Mouse (Mus musculus): ENCODE data around the gene Crtc1. TPM values are rescaled to one million over a fixed set of nuclear protein-coding genes. Genes with fewer than 3 reads are reported as not detected.

Crtc1 gene
- polyA plus RNA-seq, 1 experiment: 15.1 TPM

- no peak for TF ChIP-seq CTCF (IDR thresholded peaks at IDR 0.05; ENCODE audit: extremely low read depth, insufficient read length, insufficient replicate concordance, low read depth, low read length)
- no peak for TF ChIP-seq POLR2A (IDR thresholded peaks at IDR 0.05; ENCODE audit: low read depth, low read length)
- 88% methylated on average over 4 of the region's 4 CpGs for WGBS
Measured at GRCm38 (mm10) chr8:70463306-70463705, 23.9 kb upstream of the Crtc1 start.

GRCm38 (mm10) chr8:70462516-70462813 lies 23.1 kb upstream of the Crtc1 start:
- Histone ChIP-seq H3K36me3 (ENCODE audit: control insufficient read depth, insufficient read depth, low read length) (no peaks in the 10 kb centered on the region; the same call in 1 of the 2 replicates), H3K27ac (ENCODE audit: insufficient read depth, low read depth, low read length) (no peak overlapping the region), H3K4me3 (ENCODE audit: low read depth, low read length) (no peak overlapping the region), H3K4me1 (ENCODE audit: control insufficient read depth, insufficient read depth, insufficient read length, low read length) (peaks cover 4% of the 10 kb centered on the region; the same call in 1 of the 2 replicates), H3K27me3 (ENCODE audit: control insufficient read depth, insufficient read depth, low read length) (no peaks in the 10 kb centered on the region)
- WGBS: 88% methylated on average over 8 of the region's 8 CpGs
- TF ChIP-seq CTCF (IDR thresholded peaks at IDR 0.05; ENCODE audit: extremely low read depth, insufficient read length, insufficient replicate concordance, low read depth, low read length) (no peak), POLR2A (IDR thresholded peaks at IDR 0.05; ENCODE audit: low read depth, low read length) (no peak)

More at GRCm38 (mm10) chr8:70463306-70463705, 23.9 kb upstream of the Crtc1 start:
- no peak overlapping the region for H3K27ac ChIP-seq (ENCODE audit: insufficient read depth, low read depth, low read length)
- no peaks in the 10 kb centered on the region; the same call in 1 of the 2 replicates for H3K36me3 ChIP-seq (ENCODE audit: control insufficient read depth, insufficient read depth, low read length)
- no peak overlapping the region for H3K4me3 ChIP-seq (ENCODE audit: low read depth, low read length)
- peaks cover 5% of the 10 kb centered on the region; the same call in 1 of the 2 replicates for H3K4me1 ChIP-seq (ENCODE audit: control insufficient read depth, insufficient read depth, insufficient read length, low read length)
- H3K27me3 ChIP-seq (ENCODE audit: control insufficient read depth, insufficient read depth, low read length): no peaks in the 10 kb centered on the region

GRCm38 (mm10) chr8:70461765-70462515 lies 22.6 kb upstream of the Crtc1 start:
- Histone ChIP-seq H3K27ac (ENCODE audit: insufficient read depth, low read depth, low read length) (no peak overlapping the region), H3K4me1 (ENCODE audit: control insufficient read depth, insufficient read depth, insufficient read length, low read length) (no peaks in the 10 kb centered on the region), H3K27me3 (ENCODE audit: control insufficient read depth, insufficient read depth, low read length) (no peaks in the 10 kb centered on the region), H3K4me3 (ENCODE audit: low read depth, low read length) (no peak overlapping the region), H3K36me3 (ENCODE audit: control insufficient read depth, insufficient read depth, low read length) (no peaks in the 10 kb centered on the region; the same call in 1 of the 2 replicates)
- WGBS: 90% methylated on average over 16 of the region's 16 CpGs
- TF ChIP-seq POLR2A (IDR thresholded peaks at IDR 0.05; ENCODE audit: low read depth, low read length): no peak
- no peak for TF ChIP-seq CTCF (IDR thresholded peaks at IDR 0.05; ENCODE audit: extremely low read depth, insufficient read length, insufficient replicate concordance, low read depth, low read length)

- Histone ChIP-seq H3K4me3 (ENCODE audit: low read depth, low read length) (no peak overlapping the region), H3K27me3 (ENCODE audit: control insufficient read depth, insufficient read depth, low read length) (no peaks in the 10 kb centered on the region), H3K36me3 (ENCODE audit: control insufficient read depth, insufficient read depth, low read length) (no peaks in the 10 kb centered on the region; the same call in 1 of the 2 replicates), H3K4me1 (ENCODE audit: control insufficient read depth, insufficient read depth, insufficient read length, low read length) (no peaks in the 10 kb centered on the region), H3K27ac (ENCODE audit: insufficient read depth, low read depth, low read length) (no peak overlapping the region)
- TF ChIP-seq CTCF (IDR thresholded peaks at IDR 0.05; ENCODE audit: extremely low read depth, insufficient read length, insufficient replicate concordance, low read depth, low read length) (no peak), POLR2A (IDR thresholded peaks at IDR 0.05; ENCODE audit: low read depth, low read length) (no peak)
- 83% methylated on average over 9 of the region's 9 CpGs for WGBS
Measured at GRCm38 (mm10) chr8:70460606-70461005, 21.2 kb upstream of the Crtc1 start.

- TF ChIP-seq POLR2A (IDR thresholded peaks at IDR 0.05; ENCODE audit: low read depth, low read length) (no peak), CTCF (IDR thresholded peaks at IDR 0.05; ENCODE audit: extremely low read depth, insufficient read length, insufficient replicate concordance, low read depth, low read length) (no peak)
- 97% methylated on average over 5 of the region's 5 CpGs for WGBS
Measured at GRCm38 (mm10) chr8:70460199-70460598, 20.8 kb upstream of the Crtc1 start.

GRCm38 (mm10) chr8:70459636-70460035 lies 20.3 kb upstream of the Crtc1 start:
- no peak overlapping the region for H3K27ac ChIP-seq (ENCODE audit: insufficient read depth, low read depth, low read length)
- no peaks in the 10 kb centered on the region for H3K36me3 ChIP-seq (ENCODE audit: control insufficient read depth, insufficient read depth, low read length)
- no peak for TF ChIP-seq POLR2A (IDR thresholded peaks at IDR 0.05; ENCODE audit: low read depth, low read length)
- no peak for TF ChIP-seq CTCF (IDR thresholded peaks at IDR 0.05; ENCODE audit: extremely low read depth, insufficient read length, insufficient replicate concordance, low read depth, low read length)
- H3K27me3 ChIP-seq (ENCODE audit: control insufficient read depth, insufficient read depth, low read length): no peaks in the 10 kb centered on the region
- H3K4me3 ChIP-seq (ENCODE audit: low read depth, low read length): no peak overlapping the region
- WGBS: 94% methylated on average over 2 of the region's 2 CpGs
- H3K4me1 ChIP-seq (ENCODE audit: control insufficient read depth, insufficient read depth, insufficient read length, low read length): no peaks in the 10 kb centered on the region

More at GRCm38 (mm10) chr8:70460199-70460598, 20.8 kb upstream of the Crtc1 start:
- no peaks in the 10 kb centered on the region for H3K36me3 ChIP-seq (ENCODE audit: control insufficient read depth, insufficient read depth, low read length)
- H3K27ac ChIP-seq (ENCODE audit: insufficient read depth, low read depth, low read length): no peak overlapping the region
- H3K4me1 ChIP-seq (ENCODE audit: control insufficient read depth, insufficient read depth, insufficient read length, low read length): no peaks in the 10 kb centered on the region
- H3K4me3 ChIP-seq (ENCODE audit: low read depth, low read length): no peak overlapping the region
- no peaks in the 10 kb centered on the region for H3K27me3 ChIP-seq (ENCODE audit: control insufficient read depth, insufficient read depth, low read length)

GRCm38 (mm10) chr8:70458462-70458861 lies 19.1 kb upstream of the Crtc1 start:
- TF ChIP-seq CTCF (IDR thresholded peaks at IDR 0.05; ENCODE audit: extremely low read depth, insufficient read length, insufficient replicate concordance, low read depth, low read length): no peak
- TF ChIP-seq POLR2A (IDR thresholded peaks at IDR 0.05; ENCODE audit: low read depth, low read length): no peak
- Histone ChIP-seq H3K36me3 (ENCODE audit: control insufficient read depth, insufficient read depth, low read length) (no peaks in the 10 kb centered on the region), H3K27ac (ENCODE audit: insufficient read depth, low read depth, low read length) (no peak overlapping the region), H3K27me3 (ENCODE audit: control insufficient read depth, insufficient read depth, low read length) (no peaks in the 10 kb centered on the region), H3K4me3 (ENCODE audit: low read depth, low read length) (no peak overlapping the region), H3K4me1 (ENCODE audit: control insufficient read depth, insufficient read depth, insufficient read length, low read length) (no peaks in the 10 kb centered on the region)
- WGBS: 77% methylated on average over 3 of the region's 3 CpGs
